Mouse (Mus musculus) embryo, embryonic 10.5 days (tissue): ENCODE measurements around the gene Hs3st3a1.

ENCODE experiments used
- DNase-seq: peaks from one replicate; pipeline ENCODE4 v3.0.0-alpha.2; 2015; ENCODE audit warnings: low spot score

Hs3st3a1 gene

GRCm38 (mm10) chr11:64489587-64490433, 54.7 kb downstream of the Hs3st3a1 start:
- peak; percentile 51 for DNase-seq

DNA sequence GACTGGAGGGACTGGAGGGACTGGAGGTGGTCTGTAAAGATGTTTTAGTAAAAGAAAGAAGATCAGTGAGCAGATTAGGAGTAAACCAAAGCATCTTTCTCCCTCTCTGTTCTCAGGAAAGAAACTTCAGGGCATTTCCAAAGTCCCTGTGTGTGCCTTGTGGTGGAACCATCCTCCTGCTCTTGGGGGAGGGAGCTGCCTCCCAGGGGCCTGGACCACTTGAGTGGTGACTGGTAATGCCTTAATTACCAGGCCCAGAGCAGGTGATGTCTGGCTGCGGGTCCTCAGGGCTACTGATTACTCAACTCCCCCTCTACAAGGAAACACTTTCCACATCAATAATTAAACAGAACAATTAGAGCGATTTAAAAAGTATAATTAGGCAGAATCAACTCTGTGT, 59.3 kb downstream of the Hs3st3a1 start:
- no peak for DNase-seq

- DNase-seq, result peak; percentile 20
These were observed 60.8 kb downstream of the Hs3st3a1 start for GRCm38 (mm10) chr11:64495935-64496334.

DNA sequence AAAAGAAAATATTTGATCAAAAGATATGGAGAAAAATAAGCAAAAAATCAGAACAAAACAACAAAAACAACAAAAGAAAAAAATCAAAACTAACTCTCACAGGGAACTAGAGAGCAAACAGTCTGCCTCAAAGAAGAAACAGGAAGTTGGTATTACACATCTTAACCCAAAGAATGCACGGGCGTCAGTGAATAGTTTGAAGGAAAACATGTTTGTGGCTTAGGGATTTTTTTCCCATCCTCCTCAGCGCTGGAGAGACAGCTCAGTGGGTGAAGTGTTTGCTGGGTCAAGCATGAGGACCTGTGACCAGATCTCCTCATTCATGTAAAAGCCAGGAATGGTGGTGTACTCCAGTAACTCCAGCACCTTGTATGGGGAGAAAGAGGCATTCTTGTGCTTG, 61.5 kb downstream of the Hs3st3a1 start:
- DNase-seq, result no peak

GRCm38 (mm10) chr11:64500536-64501112, 65.5 kb downstream of the Hs3st3a1 start:
- no peak for DNase-seq

DNA sequence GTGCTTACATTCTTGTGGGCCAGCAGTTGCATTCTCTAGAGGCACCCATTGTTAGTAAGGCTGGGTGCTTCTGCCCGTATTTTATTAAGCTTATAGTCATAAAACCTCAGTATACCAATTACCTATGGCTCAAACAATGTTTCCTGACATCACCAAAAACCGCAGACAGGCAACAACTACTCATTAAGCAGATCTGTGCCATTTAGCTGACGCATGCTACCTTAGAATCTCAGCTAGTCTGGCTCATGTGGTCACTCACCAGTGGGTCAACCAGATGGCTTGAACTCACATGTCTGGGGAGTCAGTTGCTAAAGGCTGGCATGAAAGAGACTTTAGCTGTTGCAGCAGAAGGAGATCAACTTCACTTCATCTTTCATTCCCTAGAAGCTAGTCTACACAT, 67.9 kb downstream of the Hs3st3a1 start:
- no peak for DNase-seq

DNA sequence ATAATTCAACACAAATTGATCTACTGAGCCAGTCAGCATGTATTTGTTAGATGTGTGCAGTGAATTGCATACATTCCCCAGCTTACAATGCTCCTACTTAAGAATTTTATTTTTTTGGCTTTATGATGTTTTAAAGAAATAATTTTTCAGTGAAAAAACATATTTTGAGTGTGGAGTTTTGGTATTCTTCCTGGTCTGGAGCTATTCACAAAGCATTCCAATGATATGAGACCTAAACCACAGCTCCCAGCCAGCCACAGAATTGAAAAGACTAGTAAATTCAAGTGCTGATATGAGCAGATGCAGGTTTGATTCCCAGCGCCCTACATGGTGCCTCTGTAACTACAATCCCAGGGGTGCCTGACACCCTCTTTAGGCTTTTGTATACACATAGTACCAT, 70.8 kb downstream of the Hs3st3a1 start:
- DNase-seq, result no peak

DNA sequence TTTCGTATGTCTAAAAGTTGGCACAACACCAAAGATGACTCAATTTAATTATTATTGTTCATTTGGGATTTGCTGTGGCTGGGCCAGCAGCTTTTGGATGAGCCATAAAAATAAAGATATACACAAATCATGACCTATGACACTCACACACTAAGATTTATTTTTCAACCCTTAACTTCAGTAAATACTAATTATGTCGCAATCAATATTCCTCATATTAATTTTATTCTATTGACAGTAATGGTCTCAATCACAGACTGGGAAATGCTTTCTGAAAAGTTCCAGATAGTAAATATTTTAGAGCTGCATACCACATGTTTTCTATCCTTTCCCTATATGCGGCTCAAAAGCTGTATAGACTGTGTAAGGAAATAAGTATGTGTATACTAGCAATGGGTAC, 71.9 kb downstream of the Hs3st3a1 start:
- DNase-seq, result no peak

- no peak for DNase-seq
These were observed 74.0 kb downstream of the Hs3st3a1 start for GRCm38 (mm10) chr11:64509106-64509505.

DNA sequence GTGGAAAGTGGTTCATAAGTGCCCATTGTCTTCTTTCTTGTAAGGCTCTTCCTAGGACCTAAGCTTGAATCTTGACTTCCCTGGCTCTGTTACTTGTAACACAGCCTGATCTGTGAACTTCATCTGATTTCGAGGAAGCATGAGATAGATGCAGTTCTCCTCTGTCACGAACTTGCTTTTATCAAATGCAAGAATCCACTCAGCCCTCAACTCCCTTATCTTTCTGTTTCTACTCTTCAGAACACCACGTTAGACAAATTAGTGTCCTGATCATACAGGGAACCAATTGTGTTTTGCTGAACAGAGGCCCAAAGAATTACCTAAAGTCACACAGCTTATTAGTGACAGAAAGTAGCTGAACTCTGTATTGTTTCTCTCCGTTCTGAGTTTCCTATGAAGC, 77.2 kb downstream of the Hs3st3a1 start:
- DNase-seq, result no peak

- DNase-seq, result no peak
These were observed 78.3 kb downstream of the Hs3st3a1 start for GRCm38 (mm10) chr11:64513419-64513818.

GRCm38 (mm10) chr11:64516712-64517589, 81.8 kb downstream of the Hs3st3a1 start:
- no peak for DNase-seq

- DNase-seq, result no peak
These were observed 83.2 kb downstream of the Hs3st3a1 start for GRCm38 (mm10) chr11:64518146-64518841.

- DNase-seq, result no peak
These were observed 89.0 kb downstream of the Hs3st3a1 start for GRCm38 (mm10) chr11:64523993-64524570.

DNA sequence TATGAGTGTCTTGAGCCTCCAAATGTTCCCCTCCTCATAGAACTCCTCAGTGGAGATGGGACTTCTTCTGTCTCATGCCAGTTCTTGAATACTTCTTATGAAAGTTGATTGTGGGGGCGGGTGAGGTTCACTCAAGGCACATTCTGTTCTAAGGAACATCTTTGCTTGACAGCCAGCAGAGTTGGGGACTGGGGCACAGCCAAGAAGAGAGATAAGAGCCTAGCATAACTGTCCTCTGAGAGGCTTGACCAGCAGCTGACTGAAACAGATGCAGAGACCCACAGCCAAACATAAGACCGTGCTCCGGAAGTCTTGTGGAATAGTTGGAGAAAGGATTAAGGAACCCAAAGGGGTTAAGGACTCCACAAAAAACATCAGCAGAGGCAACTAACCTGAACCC, 102.1 kb downstream of the Hs3st3a1 start:
- DNase-seq, result no peak

DNA sequence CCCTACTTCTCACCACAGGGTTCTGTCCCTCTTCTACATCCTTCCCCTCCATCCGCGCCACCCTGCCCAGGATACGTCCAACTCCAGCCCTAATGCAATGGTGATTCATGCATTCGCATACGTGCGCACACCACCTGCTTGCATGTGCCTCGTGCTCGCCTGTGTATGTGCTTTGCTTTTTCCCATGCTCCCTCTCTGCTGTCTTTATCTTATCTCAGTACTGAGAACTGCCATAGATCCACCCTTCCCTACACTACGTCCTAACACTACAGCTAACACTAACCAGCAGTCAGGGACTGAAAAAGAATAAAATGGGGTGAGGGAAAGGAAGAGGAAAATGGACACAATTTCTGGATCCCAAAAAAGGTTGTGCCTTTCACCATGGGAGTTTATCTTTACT, 106.7 kb downstream of the Hs3st3a1 start:
- no peak for DNase-seq

- DNase-seq, result no peak
These were observed 107.2 kb downstream of the Hs3st3a1 start for GRCm38 (mm10) chr11:64542335-64542734.

DNA sequence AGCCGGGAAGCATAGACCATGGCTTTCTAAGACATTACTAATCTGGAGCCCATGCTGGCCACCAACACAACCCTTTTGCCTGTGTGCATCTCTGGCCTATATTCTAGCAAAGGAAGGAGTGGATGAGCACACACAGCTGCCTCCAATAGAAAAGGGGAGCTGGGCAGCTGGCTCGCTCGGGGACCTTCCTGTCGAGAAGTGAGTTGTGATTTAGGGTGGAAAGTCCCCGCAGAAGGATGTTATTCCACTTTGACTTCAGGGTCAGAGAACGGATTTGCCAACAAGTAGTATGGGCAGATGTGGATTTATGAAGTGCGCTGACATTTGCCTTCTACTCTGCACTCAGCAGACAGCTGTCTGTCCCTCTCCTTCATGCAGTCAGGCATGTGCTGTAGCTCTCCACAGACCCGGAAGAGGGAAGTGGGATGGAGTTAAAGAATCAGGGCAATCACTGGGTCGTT, 108.1 kb downstream of the Hs3st3a1 start:
- no peak for DNase-seq

GRCm38 (mm10) chr11:64544236-64544635, 109.1 kb downstream of the Hs3st3a1 start:
- DNase-seq, result no peak

DNA sequence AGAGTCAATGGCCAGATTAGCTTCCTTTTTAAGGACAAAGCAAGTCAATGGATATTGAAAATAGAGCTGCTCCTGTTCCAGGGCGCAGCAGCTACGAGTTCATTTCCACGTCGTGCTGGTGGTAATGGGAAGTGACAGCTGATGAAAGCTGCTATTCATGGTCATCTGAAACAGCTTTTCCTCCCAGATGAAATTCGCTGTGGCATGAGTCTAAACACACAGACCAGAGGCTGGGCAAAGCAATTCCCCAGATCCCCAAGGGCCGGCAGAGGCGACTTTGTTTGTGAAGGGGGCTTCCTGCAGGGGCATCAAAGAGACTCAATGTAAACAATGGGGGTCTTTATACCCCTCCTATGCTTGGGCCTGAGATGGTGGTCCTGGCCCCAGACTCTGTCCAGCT, 114.2 kb downstream of the Hs3st3a1 start:
- peak; percentile 72 for DNase-seq

GRCm38 (mm10) chr11:64549955-64550354, 114.8 kb downstream of the Hs3st3a1 start:
- DNase-seq, result no peak

DNA sequence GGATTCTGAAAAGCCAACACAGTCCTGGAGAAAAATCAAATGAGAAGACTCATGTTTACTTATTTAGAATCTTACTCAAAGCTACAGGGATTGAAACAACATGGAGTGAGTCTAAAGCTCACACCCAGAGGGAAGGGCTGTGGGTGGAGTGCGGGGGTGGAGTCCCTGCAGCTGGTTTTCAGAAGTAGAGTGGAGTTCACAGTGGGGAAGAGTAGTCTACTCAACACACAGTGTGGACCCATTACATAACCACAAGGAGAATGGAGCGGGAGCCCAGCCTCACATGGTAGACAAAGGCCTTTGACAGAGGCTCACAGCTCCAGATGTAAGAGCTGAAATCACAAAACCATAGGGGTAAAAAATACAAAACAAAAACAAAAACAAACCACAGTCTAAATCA, 123.2 kb downstream of the Hs3st3a1 start:
- no peak for DNase-seq
